Mouse (Mus musculus) forebrain, embryonic 13.5 days (tissue): ENCODE data around the gene Ros1. TPM values are rescaled to one million over a fixed set of nuclear protein-coding genes. Genes with fewer than 3 reads are reported as not detected.

Experiments
- ATAC-seq: fragments of 200-750 bp; cut with Nextera tagmentation; 2 replicates; pipeline ENCODE4 v1.8.0; 2017
- H3K27ac ChIP-seq: fragments of 300-500 bp; sonication (generic); 2 replicates; pipeline ENCODE4 v1.5.1; 2015; ENCODE audit warnings: inconsistent platforms, mild to moderate bottlenecking, moderate library complexity
- H3K27me3 ChIP-seq: fragments of 300-500 bp; sonication (generic); 2 replicates; pipeline ENCODE4 v1.6.1; 2015; ENCODE audit warnings: mild to moderate bottlenecking, inconsistent platforms
- H3K36me3 ChIP-seq: fragments of 300-500 bp; sonication (generic); 2 replicates; pipeline ENCODE4 v1.6.1; 2015; ENCODE audit warnings: mild to moderate bottlenecking, inconsistent platforms; ENCODE audit not compliant: poor library complexity, severe bottlenecking
- H3K4me1 ChIP-seq: fragments of 300-500 bp; sonication (generic); 2 replicates; pipeline ENCODE4 v1.6.1; 2015; ENCODE audit warnings: inconsistent platforms
- H3K4me2 ChIP-seq: fragments of 300-500 bp; sonication (generic); 2 replicates; pipeline ENCODE4 v1.6.1; 2015; ENCODE audit warnings: inconsistent platforms, mild to moderate bottlenecking, moderate library complexity
- H3K4me3 ChIP-seq: fragments of 300-500 bp; sonication (generic); 2 replicates; pipeline ENCODE4 v1.5.1; 2015; ENCODE audit warnings: mild to moderate bottlenecking, inconsistent platforms
- H3K9ac ChIP-seq: fragments of 300-500 bp; sonication (generic); 2 replicates; pipeline ENCODE4 v1.6.1; 2015; ENCODE audit warnings: mild to moderate bottlenecking, inconsistent platforms
- H3K9me3 ChIP-seq: fragments of 300-500 bp; sonication (generic); replicated peaks from 2 replicates; pipeline ENCODE4 v1.6.1; 2016; ENCODE audit warnings: inconsistent platforms
- WGBS: fragments of 180-500 bp; shearing (Covaris S2); methylation state at CpG from one replicate; pipeline ENCODE4 v1.1.7; 2015; 5-methylcytosine and 5-hydroxymethylcytosine counted together
- polyA plus RNA-seq: library from polyadenylated mRNA; unstranded; fragments of >200 nt; fragmentation: Nextera tagmentation; extraction: Ambion mirVana; gene quantifications from 2 replicates; pipeline ENCODE4 v1.2.1, GENCODE M21; 2015

Ros1 gene
- polyA plus RNA-seq, 1 experiment from 2014 or later, result not detected

DNA sequence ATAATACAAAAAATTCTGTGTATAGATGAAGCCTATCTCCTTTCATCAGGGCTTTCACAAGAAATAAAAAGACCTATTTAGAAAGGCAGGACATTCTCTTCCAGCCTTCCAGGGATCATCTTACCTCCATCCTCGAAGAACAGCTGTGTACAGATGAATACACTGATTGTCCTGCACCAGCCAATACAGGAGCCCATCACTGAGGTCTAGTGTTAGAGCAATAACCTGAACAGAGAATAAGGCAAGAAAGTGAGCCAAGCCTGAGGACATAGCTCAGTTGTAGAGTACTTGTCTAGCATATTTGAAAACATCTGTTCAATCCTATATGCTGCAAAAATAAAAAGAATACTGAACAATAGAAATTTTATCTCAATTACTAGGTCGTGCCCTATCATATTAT, 64.3 kb downstream of the Ros1 start:
- Histone ChIP-seq H3K27me3 (no peaks in the 10 kb centered on the region), H3K4me2 (no peak overlapping the region), H3K9me3 (no peaks in the 10 kb centered on the region), H3K36me3 (no peaks in the 10 kb centered on the region), H3K9ac (no peak overlapping the region), H3K4me1 (no peaks in the 10 kb centered on the region), H3K27ac (no peak overlapping the region), H3K4me3 (no peak overlapping the region)
- WGBS, result 50% methylated on average over 2 of the region's 2 CpGs
- ATAC-seq, result no peak

DNA sequence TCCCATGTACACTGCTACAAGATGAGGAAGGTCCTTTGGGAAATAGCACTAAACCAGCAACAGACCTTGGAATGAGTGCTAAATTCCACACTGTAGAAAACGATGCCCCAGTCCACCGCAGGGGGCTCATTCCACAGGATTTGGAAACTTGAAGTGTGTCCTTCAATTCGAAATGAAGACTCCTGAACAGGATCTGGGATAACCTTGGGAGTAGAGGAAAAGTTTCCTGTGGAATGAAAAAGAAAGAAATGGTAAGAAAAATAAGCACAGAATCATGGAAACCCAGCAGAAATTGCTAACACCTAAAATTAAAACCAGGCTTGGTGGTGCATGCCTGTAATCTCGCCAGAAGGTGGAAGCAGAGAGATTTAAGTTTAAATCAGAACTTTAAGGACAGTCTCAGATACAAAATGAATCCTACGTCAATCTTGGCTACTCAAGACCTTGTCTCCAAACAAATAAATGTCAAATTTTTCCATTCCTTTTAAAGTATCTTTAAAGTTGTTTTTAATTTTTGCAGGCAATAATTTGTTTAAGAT, 66.1 kb downstream of the Ros1 start:
- H3K4me2 ChIP-seq, result no peak overlapping the region
- ATAC-seq, result no peak
- WGBS, result 58% methylated on average over 5 of the region's 5 CpGs
- H3K9me3 ChIP-seq, result no peaks in the 10 kb centered on the region
- no peaks in the 10 kb centered on the region for H3K27me3 ChIP-seq
- no peak overlapping the region for H3K27ac ChIP-seq
- no peak overlapping the region for H3K4me3 ChIP-seq
- no peaks in the 10 kb centered on the region for H3K36me3 ChIP-seq
- no peaks in the 10 kb centered on the region for H3K4me1 ChIP-seq
- no peak overlapping the region for H3K9ac ChIP-seq

DNA sequence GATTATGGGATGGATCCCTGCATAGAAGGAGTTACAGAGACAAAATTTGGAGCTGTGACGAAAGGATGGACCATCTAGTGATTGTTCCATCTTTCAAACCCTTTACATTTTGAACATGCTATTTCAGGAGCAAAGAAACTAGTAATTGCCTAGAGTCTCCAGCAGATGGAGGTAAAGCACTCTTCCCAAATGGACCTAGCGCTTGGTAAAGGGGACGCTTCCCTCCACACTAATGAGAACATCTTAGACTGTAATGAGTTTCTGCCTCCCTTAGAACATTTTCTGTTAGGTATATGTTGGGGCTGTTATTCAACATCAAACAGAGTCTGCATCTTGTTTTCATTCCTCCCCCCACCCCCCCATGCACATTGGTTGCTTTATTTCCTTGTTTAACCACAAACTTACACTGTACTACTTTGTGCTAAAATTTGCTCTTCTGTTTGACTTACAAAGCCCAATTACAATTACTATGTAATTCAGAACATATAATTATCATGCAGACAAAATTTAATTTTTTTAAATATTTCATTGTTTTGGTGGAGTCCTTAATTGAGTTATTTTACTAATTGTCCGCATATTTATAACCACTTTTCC, 88.8 kb downstream of the Ros1 start:
- no peak overlapping the region for H3K4me2 ChIP-seq
- no peak overlapping the region for H3K27ac ChIP-seq
- no peaks in the 10 kb centered on the region for H3K4me1 ChIP-seq
- no peaks in the 10 kb centered on the region for H3K9me3 ChIP-seq
- H3K27me3 ChIP-seq, result no peaks in the 10 kb centered on the region
- 37% methylated on average over 4 of the region's 4 CpGs for WGBS
- no peak overlapping the region for H3K9ac ChIP-seq
- peak; percentile 89 for ATAC-seq
- no peak overlapping the region for H3K4me3 ChIP-seq
- H3K36me3 ChIP-seq, result no peaks in the 10 kb centered on the region

DNA sequence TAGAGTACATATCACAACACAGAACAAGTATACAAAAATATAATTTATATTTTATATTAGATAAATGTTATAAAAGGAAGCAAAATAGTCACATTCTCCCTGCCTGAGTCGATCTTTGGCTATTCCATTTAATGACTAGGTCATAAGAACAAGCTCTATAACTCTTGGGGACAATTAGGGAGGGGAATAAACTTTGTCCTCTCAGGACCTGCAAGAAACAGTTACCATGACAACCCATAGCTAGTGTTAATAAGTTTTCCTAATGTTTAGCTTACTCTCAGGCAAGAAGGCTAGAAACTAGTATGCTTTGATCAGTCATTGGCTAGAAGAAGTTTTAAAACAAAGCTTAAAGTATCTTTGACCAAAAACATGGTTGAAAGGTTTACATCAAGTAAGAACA, 93.8 kb downstream of the Ros1 start:
- no peak for ATAC-seq

DNA sequence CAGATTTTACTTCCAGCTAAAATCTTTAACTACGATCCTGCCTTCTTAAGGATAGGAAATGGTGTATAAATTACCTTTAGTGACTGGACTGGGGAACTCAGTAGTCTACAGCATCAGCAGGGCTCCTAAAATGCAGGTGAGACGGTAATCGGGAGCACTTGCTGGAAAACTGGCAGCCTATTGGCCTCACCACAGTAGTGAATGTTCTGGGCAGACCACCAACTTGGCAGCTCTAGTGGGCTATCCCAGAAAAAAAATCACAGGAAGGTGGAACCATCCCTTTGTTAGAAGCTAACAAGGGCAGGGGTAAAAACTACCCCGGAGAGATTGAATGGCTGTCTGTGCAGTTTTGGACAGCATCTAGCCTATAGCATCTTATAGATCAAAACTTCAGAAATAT, 102.9 kb downstream of the Ros1 start:
- Histone ChIP-seq H3K27me3 (no peaks in the 10 kb centered on the region), H3K4me1 (no peaks in the 10 kb centered on the region), H3K4me3 (no peak overlapping the region), H3K4me2 (no peak overlapping the region), H3K27ac (no peak overlapping the region), H3K36me3 (no peaks in the 10 kb centered on the region), H3K9me3 (no peaks in the 10 kb centered on the region), H3K9ac (no peak overlapping the region)
- no peak for ATAC-seq
- WGBS, result 90% methylated on average over 4 of the region's 4 CpGs

More for the DNA sequence above, 93.8 kb downstream of the Ros1 start:
- Histone ChIP-seq H3K36me3 (no peaks in the 10 kb centered on the region), H3K4me3 (no peak overlapping the region), H3K4me2 (no peak overlapping the region), H3K27me3 (no peaks in the 10 kb centered on the region), H3K27ac (no peak overlapping the region), H3K9ac (no peak overlapping the region), H3K9me3 (no peaks in the 10 kb centered on the region), H3K4me1 (no peaks in the 10 kb centered on the region)
- 58% methylated on average over 1 of the region's 1 CpGs for WGBS

DNA sequence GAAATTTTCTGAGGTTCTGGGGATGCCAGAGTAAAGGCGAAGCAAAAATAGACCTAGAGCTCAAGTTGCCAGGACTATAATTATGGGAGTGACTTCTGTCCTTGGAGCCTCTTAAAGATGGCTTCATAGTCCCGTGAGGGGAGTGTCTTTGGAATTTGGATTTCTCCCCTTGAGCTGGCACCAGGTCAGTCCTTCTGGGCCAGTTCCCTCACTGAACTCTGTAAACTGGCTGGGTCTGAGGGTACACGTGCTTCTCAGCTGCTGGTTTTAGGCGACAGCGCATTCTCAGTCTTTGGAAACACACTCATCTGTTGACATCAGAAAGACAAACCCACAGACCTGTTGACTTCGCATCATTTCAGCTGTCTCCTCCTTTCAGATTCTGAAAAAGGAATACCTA, 108.4 kb downstream of the Ros1 start:
- H3K4me1 ChIP-seq, result no peaks in the 10 kb centered on the region
- H3K27ac ChIP-seq, result no peak overlapping the region
- WGBS, result 85% methylated on average over 6 of the region's 6 CpGs
- H3K27me3 ChIP-seq, result no peaks in the 10 kb centered on the region
- H3K4me3 ChIP-seq, result no peak overlapping the region
- no peak for ATAC-seq
- no peak overlapping the region for H3K9ac ChIP-seq
- H3K4me2 ChIP-seq, result no peak overlapping the region
- H3K9me3 ChIP-seq, result no peaks in the 10 kb centered on the region
- no peaks in the 10 kb centered on the region for H3K36me3 ChIP-seq

DNA sequence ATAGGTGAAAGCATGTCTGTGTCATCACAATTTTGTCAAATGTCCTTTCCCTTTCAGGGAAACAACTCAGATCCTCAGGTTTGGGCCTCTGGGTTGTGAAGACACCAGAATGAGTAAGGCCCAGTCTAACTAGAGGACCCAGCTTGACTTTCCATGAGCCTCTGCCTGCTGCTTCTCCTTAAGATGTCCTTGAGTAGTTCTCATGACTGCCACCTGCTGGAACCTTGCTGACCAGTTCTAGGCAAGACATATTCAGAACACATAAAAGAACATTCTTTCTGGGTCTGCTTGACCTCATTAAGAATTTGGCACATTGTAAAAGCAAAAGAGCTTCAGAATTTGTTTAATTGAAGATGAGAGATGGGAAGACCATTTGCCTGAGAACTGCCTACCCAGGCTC, 122.6 kb downstream of the Ros1 start:
- Histone ChIP-seq H3K9ac (no peak overlapping the region), H3K27ac (no peak overlapping the region), H3K27me3 (no peaks in the 10 kb centered on the region), H3K4me2 (no peak overlapping the region), H3K4me3 (no peak overlapping the region), H3K4me1 (no peaks in the 10 kb centered on the region), H3K36me3 (no peaks in the 10 kb centered on the region), H3K9me3 (no peaks in the 10 kb centered on the region)
- ATAC-seq, result peak; percentile 70

DNA sequence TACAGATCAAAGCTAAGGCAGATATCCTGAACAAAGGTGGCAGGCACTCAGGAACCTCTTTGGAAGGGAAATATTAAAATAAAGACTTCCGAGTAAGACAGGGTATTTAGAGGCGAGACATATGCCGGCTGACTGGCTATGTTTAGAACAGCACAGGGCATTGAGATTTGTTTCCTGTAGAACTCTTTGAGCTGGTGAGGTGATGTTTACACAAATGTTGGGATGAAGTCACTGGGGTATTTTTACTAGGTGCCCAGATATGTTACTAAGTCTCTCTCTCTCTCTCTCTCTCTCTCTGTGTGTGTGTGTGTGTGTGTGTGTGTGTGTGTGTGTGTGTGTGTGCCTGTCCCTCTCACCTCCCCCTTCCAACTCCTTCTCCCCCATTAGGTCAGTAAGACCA, 146.8 kb downstream of the Ros1 start:
- H3K4me1 ChIP-seq, result no peaks in the 10 kb centered on the region
- no peak overlapping the region for H3K4me2 ChIP-seq
- no peaks in the 10 kb centered on the region for H3K27me3 ChIP-seq
- no peak overlapping the region for H3K4me3 ChIP-seq
- no peaks in the 10 kb centered on the region for H3K36me3 ChIP-seq
- no peak overlapping the region for H3K27ac ChIP-seq
- H3K9me3 ChIP-seq, result no peaks in the 10 kb centered on the region
- WGBS, result 70% methylated on average over 3 of the region's 3 CpGs
- no peak for ATAC-seq
- H3K9ac ChIP-seq, result no peak overlapping the region

DNA sequence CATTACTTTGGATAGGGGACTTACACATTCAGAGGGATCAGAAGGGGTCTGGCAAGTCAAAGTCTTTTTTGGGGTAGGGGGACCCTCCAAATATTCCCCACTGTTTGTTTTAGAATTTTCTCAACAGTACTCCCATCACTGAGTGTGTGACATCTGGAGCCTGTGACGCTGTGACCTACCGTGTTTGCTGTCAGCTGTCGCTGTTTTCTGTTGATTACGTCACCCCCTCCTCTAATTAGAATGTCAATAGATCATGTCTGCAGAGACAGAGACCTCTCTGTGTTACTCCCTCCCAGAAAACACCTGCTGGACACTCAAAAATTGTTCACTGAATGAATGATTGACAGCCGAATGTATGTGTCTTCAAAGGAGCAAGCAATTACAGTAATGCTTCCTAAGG, 152.0 kb downstream of the Ros1 start:
- H3K4me1 ChIP-seq, result no peaks in the 10 kb centered on the region
- H3K9ac ChIP-seq, result no peak overlapping the region
- no peak overlapping the region for H3K4me2 ChIP-seq
- H3K36me3 ChIP-seq, result no peaks in the 10 kb centered on the region
- no peak overlapping the region for H3K27ac ChIP-seq
- H3K4me3 ChIP-seq, result no peak overlapping the region
- no peak for ATAC-seq
- H3K9me3 ChIP-seq, result no peaks in the 10 kb centered on the region
- 49% methylated on average over 5 of the region's 5 CpGs for WGBS
- no peaks in the 10 kb centered on the region for H3K27me3 ChIP-seq

DNA sequence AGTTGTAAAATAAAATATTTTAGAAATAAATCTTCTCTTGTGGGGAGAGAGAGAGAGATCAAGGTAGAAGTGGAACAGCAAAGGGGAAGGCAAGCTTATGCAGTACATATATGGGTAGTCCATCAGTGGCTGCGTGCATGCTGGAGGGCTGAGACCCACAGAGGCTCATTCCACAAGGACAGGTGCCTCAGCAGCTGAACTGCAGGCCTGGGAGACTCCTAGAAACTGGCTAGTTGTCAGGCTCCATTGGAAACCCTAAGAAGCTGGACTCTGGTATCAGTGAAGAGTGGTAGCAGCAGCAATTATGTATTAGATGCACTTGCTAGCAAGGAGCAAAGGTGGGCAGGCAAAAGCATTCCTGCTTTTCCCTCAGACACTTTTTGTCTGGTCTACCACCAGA, 155.7 kb downstream of the Ros1 start:
- WGBS, result 74% methylated on average over 1 of the region's 1 CpGs
- no peak for ATAC-seq
- H3K27ac ChIP-seq, result no peak overlapping the region
- H3K9me3 ChIP-seq, result no peaks in the 10 kb centered on the region
- no peak overlapping the region for H3K4me2 ChIP-seq
- H3K4me1 ChIP-seq, result no peaks in the 10 kb centered on the region
- H3K9ac ChIP-seq, result no peak overlapping the region
- H3K36me3 ChIP-seq, result no peaks in the 10 kb centered on the region
- no peak overlapping the region for H3K4me3 ChIP-seq
- no peaks in the 10 kb centered on the region for H3K27me3 ChIP-seq

DNA sequence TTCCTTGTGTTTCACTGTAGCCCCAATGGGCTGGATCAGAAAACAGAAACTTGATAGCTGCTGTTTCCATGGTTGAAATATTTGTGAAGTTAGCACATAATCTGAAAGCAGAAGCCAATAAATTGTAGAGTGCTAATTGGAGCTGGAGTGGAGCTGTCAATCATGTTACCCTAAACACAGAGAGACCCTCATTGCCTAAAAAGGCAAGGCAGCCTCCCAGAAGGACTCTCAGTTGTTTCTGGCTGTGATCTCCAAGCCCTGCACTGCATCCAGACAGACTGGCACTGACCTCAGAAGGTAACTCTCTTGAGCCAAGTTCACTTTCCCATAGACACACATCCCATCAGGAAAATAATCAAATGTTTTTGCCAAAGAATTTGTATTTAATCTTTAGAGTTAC, 161.3 kb downstream of the Ros1 start:
- Histone ChIP-seq H3K4me3 (no peak overlapping the region), H3K27ac (no peak overlapping the region), H3K36me3 (no peaks in the 10 kb centered on the region), H3K4me1 (0 out of 2 replicates have a peak, but pooled peaks cover 7% of the 10 kb centered on the region), H3K9me3 (no peaks in the 10 kb centered on the region), H3K27me3 (peaks cover 38% of the 10 kb centered on the region), H3K9ac (no peak overlapping the region), H3K4me2 (no peak overlapping the region)
- ATAC-seq, result no peak

DNA sequence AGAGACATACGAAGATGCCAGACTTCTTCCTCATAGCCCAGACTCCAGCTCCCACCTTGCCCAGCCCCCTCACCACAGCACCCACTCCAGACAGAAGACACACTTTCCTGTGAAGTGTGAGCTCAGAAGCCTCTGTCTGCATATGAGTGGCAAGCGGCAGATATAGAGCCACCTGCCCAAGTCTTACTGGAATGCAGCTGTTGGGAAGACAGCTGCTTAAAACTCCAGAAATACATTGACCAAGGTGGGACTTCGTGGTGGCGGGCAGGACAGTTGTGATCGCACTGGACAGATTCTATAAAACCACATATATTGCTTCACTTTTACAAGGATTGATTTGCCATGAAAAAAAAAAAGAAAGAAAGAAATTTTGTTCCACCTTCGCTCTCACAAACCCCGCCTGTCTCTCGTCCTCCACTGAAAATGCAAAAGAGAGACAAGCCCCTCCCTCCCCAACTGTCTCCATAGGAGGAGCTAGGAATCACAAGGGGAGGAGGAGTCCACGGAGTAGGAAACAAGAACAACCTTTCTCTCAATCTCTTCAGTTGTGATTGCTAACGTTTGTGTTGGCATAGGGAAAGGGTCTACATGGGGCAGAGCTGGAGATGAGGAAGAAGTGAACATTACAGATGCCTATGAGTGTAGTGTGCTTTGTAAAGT, 165.5 kb downstream of the Ros1 start:
- no peak overlapping the region for H3K4me3 ChIP-seq
- H3K4me2 ChIP-seq, result no peak overlapping the region
- H3K4me1 ChIP-seq, result peaks cover 18% of the 10 kb centered on the region
- no peak overlapping the region for H3K9ac ChIP-seq
- no peak overlapping the region for H3K27ac ChIP-seq
- no peaks in the 10 kb centered on the region for H3K36me3 ChIP-seq
- peaks cover 80% of the 10 kb centered on the region for H3K27me3 ChIP-seq
- no peak; the same call in 1 of the 2 replicates for ATAC-seq
- 3% methylated on average over 10 of the region's 10 CpGs for WGBS
- no peaks in the 10 kb centered on the region for H3K9me3 ChIP-seq
